Mouse (Mus musculus): ENCODE results near the gene Nipbl.
A peak's percentile ranks its signal among the peaks of the same experiment; 100 is the strongest.

Nipbl gene

GRCm38 (mm10) chr15:8420909-8421308, 23.4 kb downstream of the Nipbl start:
- DNase-seq (ENCODE audit: low read depth in 2 of 2, low spot score in 2 of 2) = no peak

DNA sequence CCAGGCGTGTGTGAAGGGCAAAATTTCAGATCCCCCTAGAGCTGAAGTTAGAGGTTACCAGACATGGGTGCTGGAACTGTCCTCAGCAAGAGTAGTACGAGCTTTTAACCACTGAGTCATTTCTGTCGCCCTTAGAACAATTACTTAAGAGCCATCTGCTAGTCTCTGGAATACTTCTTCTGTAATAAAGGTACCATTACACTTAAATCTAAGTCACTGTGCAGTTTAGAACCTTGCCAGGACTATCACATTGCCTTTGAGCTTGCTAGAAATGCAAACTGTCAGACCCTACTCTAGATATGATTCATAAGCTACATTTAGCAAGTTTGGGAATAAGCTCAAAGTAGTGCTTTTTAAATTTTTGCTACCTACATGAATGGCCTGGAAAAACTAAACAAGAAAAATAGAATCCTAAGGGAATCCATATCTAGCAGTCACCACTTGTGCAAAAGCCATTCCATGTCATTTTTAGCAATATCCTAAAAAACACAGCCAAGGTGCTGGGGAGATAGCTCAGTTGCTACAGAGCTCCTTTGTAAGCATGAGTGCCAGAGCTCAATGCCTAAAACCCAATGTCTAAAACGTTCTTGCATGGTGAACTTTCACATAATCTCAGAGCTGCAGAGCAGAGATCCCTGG, 27.6 kb downstream of the Nipbl start:
- no peak for DNase-seq (ENCODE audit: low read depth in 2 of 2, low spot score in 2 of 2)

GRCm38 (mm10) chr15:8413356-8413755, 30.9 kb downstream of the Nipbl start:
- no peak for DNase-seq (ENCODE audit: low read depth in 2 of 2, low spot score in 2 of 2)

GRCm38 (mm10) chr15:8411873-8412272, 32.4 kb downstream of the Nipbl start:
- no peak for DNase-seq (ENCODE audit: low read depth in 2 of 2, low spot score in 2 of 2)

DNA sequence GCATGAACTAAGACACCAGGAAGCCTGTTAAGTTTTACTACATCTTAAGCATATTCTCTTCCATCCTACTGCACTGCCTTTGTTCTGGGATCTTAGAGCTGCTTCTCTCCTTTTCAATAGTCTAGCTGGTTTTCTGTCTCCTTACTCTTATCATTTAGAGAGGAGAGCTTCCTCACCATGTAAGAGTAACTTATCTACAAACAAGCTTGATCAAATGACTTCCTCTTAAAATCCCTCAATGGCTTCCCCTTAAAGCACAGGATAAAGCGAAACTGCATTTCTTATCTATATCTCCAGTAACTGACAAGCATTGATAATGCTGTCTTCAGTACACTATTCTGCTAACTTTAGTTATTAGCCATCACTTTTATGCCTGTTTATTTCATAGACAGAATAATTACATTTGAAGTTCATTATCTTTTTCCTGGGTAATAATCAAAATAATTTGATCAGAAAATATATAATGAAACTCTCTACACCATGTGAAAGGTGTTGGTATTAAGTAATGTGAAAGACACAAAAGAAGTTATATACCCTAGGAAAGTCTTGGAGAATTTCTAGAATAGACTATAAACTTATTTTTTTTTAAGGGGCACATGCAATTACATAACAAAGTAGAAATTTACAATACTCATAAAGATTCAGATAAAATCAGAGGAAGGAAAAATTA, 33.0 kb downstream of the Nipbl start:
- DNase-seq (ENCODE audit: low read depth in 2 of 2, low spot score in 2 of 2) = no peak

DNA sequence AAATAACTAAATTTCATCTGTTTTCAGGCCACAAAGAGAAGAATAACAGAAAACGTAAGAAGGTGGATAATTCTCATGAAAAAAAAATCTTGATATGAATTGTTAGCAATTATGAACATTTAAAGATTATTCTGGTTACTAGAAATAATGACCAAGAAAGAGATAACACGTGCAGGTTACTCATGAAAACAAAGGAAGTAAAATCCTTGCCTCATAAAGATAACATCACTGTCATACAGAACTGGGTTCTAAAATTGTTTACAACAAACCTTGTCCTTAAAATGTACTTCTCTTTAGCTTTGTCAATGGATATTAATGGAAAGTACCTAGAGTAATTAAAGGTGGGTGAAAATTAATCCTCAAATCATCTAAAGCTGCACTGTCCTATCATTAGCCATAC, 37.2 kb downstream of the Nipbl start:
- no peak for DNase-seq (ENCODE audit: low read depth in 2 of 2, low spot score in 2 of 2)

GRCm38 (mm10) chr15:8406219-8406618, 38.0 kb downstream of the Nipbl start:
- no peak for DNase-seq (ENCODE audit: low read depth in 2 of 2, low spot score in 2 of 2)

DNA sequence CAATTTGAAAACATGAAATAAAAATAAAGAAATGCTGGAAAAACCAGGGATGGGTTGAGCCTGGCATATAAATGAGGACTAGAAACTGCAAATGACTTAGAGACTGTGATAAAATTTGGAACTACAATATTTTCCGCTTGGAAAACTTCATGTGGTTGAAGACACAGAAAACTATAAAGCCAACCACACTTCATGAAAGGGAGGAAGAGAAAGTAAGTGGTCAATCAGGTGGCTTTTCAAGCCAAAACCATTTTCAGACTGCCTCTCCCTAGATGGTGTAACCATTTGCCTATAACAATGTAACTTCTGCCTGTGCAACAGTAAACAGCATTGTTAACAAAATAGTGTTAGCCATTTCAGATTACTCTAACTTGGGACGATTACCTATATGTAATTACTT, 41.7 kb downstream of the Nipbl start:
- no peak for DNase-seq (ENCODE audit: low read depth in 2 of 2, low spot score in 2 of 2)

DNA sequence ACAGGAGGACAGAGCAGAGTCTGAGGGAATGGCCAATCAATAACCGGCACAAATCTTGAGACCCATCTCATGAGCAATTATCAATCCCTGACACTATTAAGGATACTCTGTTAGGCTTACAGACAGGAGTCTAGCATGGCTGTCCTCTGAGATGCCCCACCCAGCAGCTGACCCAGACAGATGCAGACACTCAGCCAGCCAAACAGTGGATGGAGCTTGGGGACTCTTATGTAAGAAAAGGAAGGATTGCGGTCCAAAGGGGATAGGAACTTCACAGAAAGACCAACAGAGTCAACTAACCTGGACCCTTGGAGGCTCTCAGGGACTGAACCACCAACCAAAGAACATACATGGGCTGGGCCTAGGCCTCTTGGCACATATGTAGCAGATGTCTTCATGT, 42.7 kb downstream of the Nipbl start:
- no peak for DNase-seq (ENCODE audit: low read depth in 2 of 2, low spot score in 2 of 2)

- DNase-seq (ENCODE audit: low read depth in 2 of 2, low spot score in 2 of 2) = no peak
Measured at GRCm38 (mm10) chr15:8391764-8392163, 52.5 kb downstream of the Nipbl start.

- peak; percentile 6 to 32 for DNase-seq (ENCODE audit: low read depth in 2 of 2, low spot score in 2 of 2)
Measured at GRCm38 (mm10) chr15:8382213-8382612, 62.0 kb downstream of the Nipbl start.

DNA sequence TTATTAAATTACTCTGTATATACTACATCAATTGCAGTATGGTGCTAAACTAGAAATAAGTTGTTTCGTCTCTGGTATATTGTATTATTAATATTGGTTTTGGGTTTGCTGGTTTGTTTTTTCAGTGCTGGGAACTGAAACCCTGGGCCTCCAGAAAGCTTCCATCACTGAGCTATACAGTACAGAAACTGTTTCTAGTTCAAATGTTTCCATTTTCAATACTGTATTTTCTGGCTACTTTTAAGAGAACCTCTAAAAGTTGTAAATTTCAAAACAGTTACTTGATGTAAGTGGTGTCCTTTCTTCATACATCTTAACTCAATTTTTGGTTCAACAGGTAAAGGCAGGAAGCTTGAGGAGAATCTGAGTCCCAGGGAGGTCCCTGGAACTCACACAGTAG, 68.6 kb downstream of the Nipbl start:
- no peak for DNase-seq (ENCODE audit: low read depth in 2 of 2, low spot score in 2 of 2)

DNA sequence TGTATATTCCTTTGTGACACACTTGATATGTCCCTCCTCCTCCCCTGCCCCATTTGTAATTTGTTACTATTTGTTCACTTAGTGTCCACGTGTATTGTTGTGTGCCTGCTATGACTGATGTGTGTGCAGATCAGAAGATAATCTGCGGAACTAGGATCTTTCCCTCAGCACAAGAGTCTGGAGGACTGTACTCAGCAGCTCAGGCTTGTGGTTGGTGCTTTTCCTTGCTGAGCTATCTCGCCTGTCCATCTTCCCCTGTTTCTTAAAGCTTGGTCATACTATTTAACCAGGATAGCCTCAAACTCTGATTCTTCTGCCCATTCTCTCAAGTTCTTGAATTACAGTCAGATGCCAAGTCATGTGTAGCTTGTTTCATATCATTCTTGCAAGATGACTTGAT, 69.5 kb downstream of the Nipbl start:
- no peak for DNase-seq (ENCODE audit: low read depth in 2 of 2, low spot score in 2 of 2)

GRCm38 (mm10) chr15:8347104-8347773, 97.0 kb downstream of the Nipbl start:
- DNase-seq (ENCODE audit: low read depth in 2 of 2, low spot score in 2 of 2) = no peak

DNA sequence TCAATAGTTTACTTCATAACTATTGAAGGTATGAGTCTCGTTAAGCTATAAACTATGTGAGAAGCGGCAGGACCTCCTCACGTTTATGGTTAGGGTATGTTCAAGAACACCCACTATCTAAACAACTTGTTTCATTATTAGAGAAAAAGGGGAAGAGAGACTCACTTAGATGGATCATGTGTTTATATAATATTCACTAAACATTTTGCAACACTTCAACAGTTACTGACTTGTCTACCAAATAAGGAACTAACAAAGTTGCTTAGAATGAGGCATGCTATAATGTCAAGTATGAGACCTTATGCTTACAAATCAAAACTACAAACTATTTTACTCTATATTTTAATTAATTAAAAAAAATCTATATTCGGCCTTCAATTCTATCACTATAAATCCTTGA, 103.7 kb downstream of the Nipbl start:
- no peak for DNase-seq (ENCODE audit: low read depth in 2 of 2, low spot score in 2 of 2)

GRCm38 (mm10) chr15:8331547-8331946, 112.7 kb downstream of the Nipbl start:
- DNase-seq (ENCODE audit: low read depth in 2 of 2, low spot score in 2 of 2) = no peak

GRCm38 (mm10) chr15:8325629-8326028, 118.6 kb downstream of the Nipbl start:
- no peak for DNase-seq (ENCODE audit: low read depth in 2 of 2, low spot score in 2 of 2)

GRCm38 (mm10) chr15:8324833-8325232, 119.4 kb downstream of the Nipbl start:
- DNase-seq (ENCODE audit: low read depth in 2 of 2, low spot score in 2 of 2) = no peak

DNA sequence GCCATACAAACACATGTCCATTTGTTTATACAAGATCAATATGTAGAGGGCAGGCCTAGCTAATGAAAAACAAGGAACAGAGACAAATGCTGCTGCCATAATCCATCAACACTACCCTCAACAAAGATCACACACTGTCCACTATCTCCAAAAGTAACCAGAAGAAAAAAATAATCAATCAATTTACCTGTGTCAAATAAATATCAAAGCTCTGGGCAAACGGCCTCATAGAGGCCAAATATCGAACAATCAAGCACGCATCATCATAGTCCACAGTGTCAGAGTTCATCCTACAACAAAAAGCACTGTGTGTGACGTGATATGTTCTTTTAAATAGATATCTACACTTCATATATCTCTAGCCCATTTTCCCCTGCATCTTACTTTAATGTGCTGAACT, 120.2 kb downstream of the Nipbl start:
- DNase-seq (ENCODE audit: low read depth in 2 of 2, low spot score in 2 of 2) = no peak

DNA sequence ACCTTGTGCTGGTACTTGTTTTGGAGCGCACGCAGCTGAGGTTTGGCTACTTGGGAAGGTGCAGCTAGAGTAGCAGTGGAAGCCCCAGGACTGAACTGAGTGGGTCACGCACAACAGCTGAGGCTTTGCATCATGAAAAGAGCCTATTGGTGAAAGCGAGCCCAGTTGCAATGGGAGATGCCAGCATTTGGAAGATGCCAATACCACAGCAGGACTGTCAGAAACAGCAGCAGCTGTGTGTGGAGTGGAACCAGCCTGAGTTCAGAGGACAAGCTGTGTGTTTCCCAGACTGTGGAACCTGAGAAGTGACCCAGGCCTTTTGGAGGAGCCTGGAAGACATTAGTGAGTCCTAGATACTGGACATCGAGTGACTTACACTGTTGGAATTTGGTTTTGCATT, 122.8 kb downstream of the Nipbl start:
- DNase-seq (ENCODE audit: low read depth in 2 of 2, low spot score in 2 of 2) = no peak

GRCm38 (mm10) chr15:8319191-8319590, 125.1 kb downstream of the Nipbl start:
- no peak for DNase-seq (ENCODE audit: low read depth in 2 of 2, low spot score in 2 of 2)

GRCm38 (mm10) chr15:8317381-8317780, 126.9 kb downstream of the Nipbl start:
- no peak for DNase-seq (ENCODE audit: low read depth in 2 of 2, low spot score in 2 of 2)

GRCm38 (mm10) chr15:8305474-8305873, 138.8 kb downstream of the Nipbl start:
- no peak for DNase-seq (ENCODE audit: low read depth in 2 of 2, low spot score in 2 of 2)
